Mouse (Mus musculus): Measurements from ENCODE around the gene Fastkd1. TPM values are rescaled to one million over a fixed set of nuclear protein-coding genes. Genes with fewer than 3 reads are reported as not detected.

The Fastkd1 gene
- total and polyA plus RNA-seq, 3 experiments = 9.8 to 15.7 TPM; not detected in 1

- TF ChIP-seq MYC (IDR thresholded peaks at IDR 0.05; ENCODE audit: low read depth, low read length) (peak; percentile 78; the same call in 1 of the 2 replicates), MAZ (IDR thresholded peaks at IDR 0.05; ENCODE audit: low read depth, low read length) (peak; percentile 93), BHLHE40 (IDR thresholded peaks at IDR 0.05; ENCODE audit: borderline replicate concordance, low read depth, low read length) (no peak; the same call in 1 of the 2 replicates), E2F4 (IDR thresholded peaks at IDR 0.05; ENCODE audit: borderline replicate concordance, low read depth, low read length) (peak; percentile 56; the same call in 1 of the 2 replicates), RAD21 (IDR thresholded peaks at IDR 0.05; ENCODE audit: low read depth, low read length) (no peak), POLR2A (IDR thresholded peaks at IDR 0.05; ENCODE audit: control insufficient read depth in 1 of 2, insufficient read depth in 1 of 2, low read depth in 1 of 2, low read length in 2 of 2, poor library complexity in 1 of 2) (peak in 1 of 2 experiments; percentile 85; a peak in 3 of 4 replicates), TBP (IDR thresholded peaks at IDR 0.05; ENCODE audit: low read depth, low read length) (peak; percentile 67), TAL1 (IDR thresholded peaks at IDR 0.05; ENCODE audit: low read length) (no peak), ZMIZ1 (IDR thresholded peaks at IDR 0.05; ENCODE audit: low read depth, low read length) (peak; percentile 23), UBTF (IDR thresholded peaks at IDR 0.05; ENCODE audit: borderline replicate concordance, insufficient read depth, low read depth, low read length) (peak; percentile 79; the same call in 1 of the 2 replicates), SIN3A (IDR thresholded peaks at IDR 0.05; ENCODE audit: low read length) (peak; percentile 93), MAFK (IDR thresholded peaks at IDR 0.05; ENCODE audit: borderline replicate concordance, low read depth, low read length) (peak; percentile 76), ZKSCAN1 (IDR thresholded peaks at IDR 0.05; ENCODE audit: low read depth, low read length) (no peak), MEF2A (IDR thresholded peaks at IDR 0.05; ENCODE audit: extremely low read depth, insufficient replicate concordance, low read depth, low read length, poor library complexity, severe bottlenecking) (no peak), GABPA (IDR thresholded peaks at IDR 0.05; ENCODE audit: low read depth, low read length) (peak; percentile 74; the same call in 1 of the 2 replicates), RCOR1 (IDR thresholded peaks at IDR 0.05; ENCODE audit: low read depth, low read length) (no peak)
Observed at GRCm38 (mm10) chr2:69722650-69723518, 9.6 kb upstream of the Fastkd1 start (continued).

- Histone ChIP-seq H3K9ac (ENCODE audit: control insufficient read depth, low read depth, low read length, poor library complexity, severe bottlenecking) (peak within 1 kb of the TSS; percentile 95), H3K27me3 (ENCODE audit: control insufficient read depth in 1 of 2, insufficient read depth in 2 of 2, low read length in 2 of 2) (peaks cover 8 to 15% of the 10 kb centered on the region in 2 experiments), H3K4me3 (ENCODE audit: control insufficient read depth in 1 of 2, insufficient read depth in 1 of 2, low read depth in 2 of 2, low read length in 2 of 2) (peak within 1 kb of the TSS; percentile 91 to 95), H3K27ac (ENCODE audit: control insufficient read depth, low read depth, low read length) (peak within 1 kb of the TSS; percentile 82), H3K4me1 (ENCODE audit: control insufficient read depth in 1 of 2, insufficient read depth in 2 of 2, low read length in 2 of 2) (peaks cover 0 to 5% of the 10 kb centered on the region in 2 experiments; a peak in 3 of 4 replicates), H3K36me3 (ENCODE audit: control insufficient read depth in 1 of 2, insufficient read depth in 2 of 2, low read length in 2 of 2) (peaks cover 6 to 15% of the 10 kb centered on the region in 2 experiments), H3K79me2 (ENCODE audit: control insufficient read depth, insufficient read depth, low read length, poor library complexity) (peaks cover 32% of the 10 kb centered on the region), H3K9me3 (replicated peaks; ENCODE audit: insufficient read depth, low read length) (no peaks in the 10 kb centered on the region)
- DNase-seq (ENCODE audit: low read depth, low spot score) = no peak
- no peak for TF ChIP-seq TAL1 (IDR thresholded peaks at IDR 0.05; ENCODE audit: low read length)
- TF ChIP-seq MEF2A (IDR thresholded peaks at IDR 0.05; ENCODE audit: extremely low read depth, insufficient replicate concordance, low read depth, low read length, poor library complexity, severe bottlenecking) = no peak
Observed at GRCm38 (mm10) chr2:69722273-69722649, 8.9 kb upstream of the Fastkd1 start, which contains the start of gene Ppig. TSS of gene Ppig (plus strand) at chr2:69722545.

Measured in MEL (cell line).